In genomic region chr10:43742085-43743054, GRCm38 (mm10) we compare ENCODE assay signal across 8 mouse cellular contexts.
DNase-seq lines count a peak whose midpoint lies in the region; ATAC-seq and TF ChIP-seq lines count a peak whose summit lies in the region.

No protein-coding gene starts in this region.

- H3K36me3 ChIP-seq in heart, embryonic 14.5 days (ENCODE audit: control insufficient read depth, insufficient read depth, low read length): no peaks in the 10 kb centered on the region
- H3K36me3 ChIP-seq in heart, adult 2 months (ENCODE audit: control insufficient read depth, insufficient read depth, low read length): no peaks in the 10 kb centered on the region
- no peaks in the 10 kb centered on the region for H3K36me3 ChIP-seq in hindbrain, embryonic 15.5 days
- no peaks in the 10 kb centered on the region for H3K36me3 ChIP-seq in midbrain, embryonic 13.5 days

- DNase-seq in heart, adult 2 months: no peak
- peak; percentile 35 to 53 for DNase-seq in adrenal gland, postnatal 36 days
- DNase-seq in left cerebral cortex, adult 9 months (ENCODE audit: low spot score in 2 of 2): no peak
- DNase-seq in layer of hippocampus, postnatal 10 days (ENCODE audit: low spot score in 2 of 2): no peak
- DNase-seq in testis, postnatal 14 days (ENCODE audit: low spot score): no peak

- no peak for ATAC-seq in heart, embryonic 14.5 days (ENCODE audit: insufficient number of reproducible peaks, insufficient read depth, low FRiP score, low read depth)
- ATAC-seq in hindbrain, embryonic 15.5 days (ENCODE audit: low FRiP score, low read depth): peak; percentile 43
- ATAC-seq in midbrain, embryonic 13.5 days: peak; percentile 87

- TF ChIP-seq CTCF in heart, adult 2 months (IDR thresholded peaks at IDR 0.05): no peak

- no peaks in the 10 kb centered on the region for H3K9me3 ChIP-seq in heart, embryonic 14.5 days (ENCODE audit: control insufficient read depth, low read length)
- no peaks in the 10 kb centered on the region for H3K9me3 ChIP-seq in hindbrain, embryonic 15.5 days
- H3K9me3 ChIP-seq in midbrain, embryonic 13.5 days: no peaks in the 10 kb centered on the region

- no peaks in the 10 kb centered on the region for H3K27me3 ChIP-seq in heart, embryonic 14.5 days (ENCODE audit: control insufficient read depth, insufficient read depth, low read length)
- H3K27me3 ChIP-seq in heart, adult 2 months (ENCODE audit: control insufficient read depth, insufficient read depth, low read length): no peaks in the 10 kb centered on the region
- H3K27me3 ChIP-seq in hindbrain, embryonic 15.5 days: no peaks in the 10 kb centered on the region
- H3K27me3 ChIP-seq in midbrain, embryonic 13.5 days: no peaks in the 10 kb centered on the region

- H3K4me2 ChIP-seq in heart, embryonic 14.5 days (ENCODE audit: low read length): peak overlapping the region; percentile 46
- peak overlapping the region; percentile 46 for H3K4me2 ChIP-seq in hindbrain, embryonic 15.5 days
- peak overlapping the region; percentile 45 for H3K4me2 ChIP-seq in midbrain, embryonic 13.5 days (replicated peaks)

- H3K4me3 ChIP-seq in heart, embryonic 14.5 days (ENCODE audit: control insufficient read depth in 1 of 2, insufficient read depth in 1 of 2, low read depth in 1 of 2, low read length in 2 of 2): no peak overlapping the region
- no peak overlapping the region for H3K4me3 ChIP-seq in heart, adult 2 months
- peak overlapping the region; percentile 18 for H3K4me3 ChIP-seq in hindbrain, embryonic 15.5 days
- peak overlapping the region; percentile 25 for H3K4me3 ChIP-seq in midbrain, embryonic 13.5 days (replicated peaks)

- TF ChIP-seq EP300 in heart, adult 2 months (IDR thresholded peaks at IDR 0.05; ENCODE audit: insufficient read depth, low read depth, low read length): no peak

- TF ChIP-seq POLR2A in heart, adult 2 months (IDR thresholded peaks at IDR 0.05; ENCODE audit: insufficient read depth, low read depth, low read length): no peak

- H3K79me2 ChIP-seq in heart, adult 2 months (replicated peaks; ENCODE audit: control insufficient read depth, insufficient read depth, low read length): no peaks in the 10 kb centered on the region

- WGBS in heart, embryonic 14.5 days: 16% methylated on average over 15 of the region's 15 CpGs
- WGBS in heart, adult 2 months: 47% methylated on average over 15 of the region's 15 CpGs
- 8% methylated on average over 15 of the region's 15 CpGs for WGBS in hindbrain, embryonic 15.5 days
- WGBS in midbrain, embryonic 13.5 days: 3% methylated on average over 15 of the region's 15 CpGs

- no peak overlapping the region for H3K9ac ChIP-seq in heart, embryonic 14.5 days (ENCODE audit: low read length)
- H3K9ac ChIP-seq in heart, adult 2 months (ENCODE audit: low read depth, low read length): no peak overlapping the region
- H3K9ac ChIP-seq in hindbrain, embryonic 15.5 days: no peak overlapping the region
- H3K9ac ChIP-seq in midbrain, embryonic 13.5 days (replicated peaks): peak overlapping the region; percentile 28; the same call in 1 of the 2 replicates

- H3K27ac ChIP-seq in heart, embryonic 14.5 days (replicated peaks in 1 of 2; ENCODE audit: control insufficient read depth in 1 of 2, insufficient read depth in 1 of 2, low read depth in 2 of 2, low read length in 2 of 2): no peak overlapping the region
- H3K27ac ChIP-seq in heart, adult 2 months: no peak overlapping the region
- no peak overlapping the region for H3K27ac ChIP-seq in hindbrain, embryonic 15.5 days (replicated peaks)
- H3K27ac ChIP-seq in midbrain, embryonic 13.5 days: peak overlapping the region; percentile 68

- peaks cover 28 to 35% of the 10 kb centered on the region in 2 experiments for H3K4me1 ChIP-seq in heart, embryonic 14.5 days (ENCODE audit: control insufficient read depth in 2 of 2, insufficient read depth in 2 of 2, low read length in 2 of 2)
- no peaks in the 10 kb centered on the region; the same call in 1 of the 2 replicates for H3K4me1 ChIP-seq in heart, adult 2 months (ENCODE audit: control insufficient read depth, insufficient read depth, low read length)
- peaks cover 21% of the 10 kb centered on the region for H3K4me1 ChIP-seq in hindbrain, embryonic 15.5 days (replicated peaks)
- peaks cover 32% of the 10 kb centered on the region for H3K4me1 ChIP-seq in midbrain, embryonic 13.5 days (replicated peaks)

- intact Hi-C loops in heart, adult 2 months (cut with DNase I): no loop called here

Comparison
In these comparisons a context has a peak if more than half of its experiments do, and no peak if none do; other contexts are left out.
1. H3K4me3 ChIP-seq: peak in hindbrain, embryonic 15.5 days (single experiment) and midbrain, embryonic 13.5 days (single experiment); none in heart, embryonic 14.5 days (0 of 2) and heart, adult 2 months (single experiment).
2. DNase-seq: peak in adrenal gland, postnatal 36 days (2 of 2); none in heart, adult 2 months (0 of 2), left cerebral cortex, adult 9 months (0 of 2), layer of hippocampus, postnatal 10 days (0 of 2) and testis, postnatal 14 days (single experiment).
3. Peak in every context shown above with its lines, with median percentiles within 50 percentile points of each other: H3K4me2 ChIP-seq.